Mouse (Mus musculus) ES-E14 (cell line): ENCODE measurements at regions not wholly inside any gene's neighbourhood (a gene's known extent, or its start where the extent isn't known, plus 50 kb on each side); places are given as distances from the start of the nearest gene placed in this dataset.

Experiments used
- DNase-seq: peaks from one replicate; pipeline ENCODE4 v3.0.0-alpha.2; 2013; ENCODE audit warnings: low read depth, low spot score
- H3K27ac ChIP-seq: 2 replicates; pipeline ENCODE4 v1.5.1; 2012; ENCODE audit warnings: low read depth, mild to moderate bottlenecking, low read length, moderate library complexity, mixed read lengths; ENCODE audit not compliant: poor library complexity, insufficient read depth, severe bottlenecking
- H3K36me3 ChIP-seq: 2 replicates; pipeline ENCODE4 v1.6.1; 2012; ENCODE audit warnings: mild to moderate bottlenecking, low read length, moderate library complexity, mixed read lengths; ENCODE audit not compliant: control insufficient read depth, poor library complexity, insufficient read depth, severe bottlenecking
- H3K4me1 ChIP-seq, 2 experiments: fragments of 150-350 bp in 1 of 2; sonication (generic) in 1 of 2; 2 replicates each; pipeline ENCODE4 v1.6.1; 2012; ENCODE audit warnings: low read length in 2 of 2, mild to moderate bottlenecking in 1 of 2, mixed read lengths in 1 of 2; ENCODE audit not compliant: control insufficient read depth in 2 of 2, insufficient read depth in 2 of 2, poor library complexity in 1 of 2
- H3K4me3 ChIP-seq, 2 experiments: fragments of 150-350 bp in 1 of 2; sonication (generic) in 1 of 2; 2 replicates each; pipeline ENCODE4 v1.5.1; 2012; ENCODE audit warnings: low read length in 2 of 2, low read depth in 1 of 2, mild to moderate bottlenecking in 1 of 2, mixed read lengths in 1 of 2; ENCODE audit not compliant: insufficient read depth in 1 of 2, poor library complexity in 1 of 2, severe bottlenecking in 1 of 2
- H3K9ac ChIP-seq: 2 replicates; pipeline ENCODE4 v1.6.1; 2012; ENCODE audit warnings: low read depth, mild to moderate bottlenecking, low read length, mixed read lengths; ENCODE audit not compliant: poor library complexity, insufficient read depth, severe bottlenecking
- H3K9me3 ChIP-seq: fragments of 150-350 bp; sonication (generic); 2 replicates; pipeline ENCODE4 v1.6.1; 2012; ENCODE audit warnings: low read depth, mild to moderate bottlenecking, low read length; ENCODE audit not compliant: control insufficient read depth, insufficient read depth
- CHD2 ChIP-seq: IDR thresholded peaks from 2 replicates; pipeline ENCODE4 v1.6.1; 2014; ENCODE audit warnings: mild to moderate bottlenecking, low read depth, low read length, inconsistent platforms
- HCFC1 ChIP-seq: IDR thresholded peaks from 2 replicates; pipeline ENCODE4 v1.6.1; 2012; ENCODE audit warnings: low read length, inconsistent platforms, borderline replicate concordance; ENCODE audit not compliant: insufficient read depth
- MAFK ChIP-seq: IDR thresholded peaks from 2 replicates; pipeline ENCODE4 v1.6.1; 2014; ENCODE audit warnings: mild to moderate bottlenecking, low read depth, low read length, inconsistent platforms; ENCODE audit not compliant: insufficient read depth
- ZC3H11A ChIP-seq: IDR thresholded peaks from 2 replicates; pipeline ENCODE4 v1.6.1; 2012; ENCODE audit warnings: low read depth, mild to moderate bottlenecking, inconsistent platforms, low read length, borderline replicate concordance
- ZNF384 ChIP-seq: IDR thresholded peaks from 2 replicates; pipeline ENCODE4 v1.6.1; 2012; ENCODE audit warnings: low read depth, low read length, inconsistent platforms
- in situ Hi-C, 2 experiments: fragments of 600-800 bp; cut with MboI; formaldehyde crosslinking; loops; one replicate each; pipeline ENCODE4 v1.15.1; 2025; ENCODE audit warnings: low sequenced_read_pairs in 2 of 2, inconsistent platforms in 1 of 2; ENCODE audit not compliant: unreplicated experiment in 2 of 2

DNA sequence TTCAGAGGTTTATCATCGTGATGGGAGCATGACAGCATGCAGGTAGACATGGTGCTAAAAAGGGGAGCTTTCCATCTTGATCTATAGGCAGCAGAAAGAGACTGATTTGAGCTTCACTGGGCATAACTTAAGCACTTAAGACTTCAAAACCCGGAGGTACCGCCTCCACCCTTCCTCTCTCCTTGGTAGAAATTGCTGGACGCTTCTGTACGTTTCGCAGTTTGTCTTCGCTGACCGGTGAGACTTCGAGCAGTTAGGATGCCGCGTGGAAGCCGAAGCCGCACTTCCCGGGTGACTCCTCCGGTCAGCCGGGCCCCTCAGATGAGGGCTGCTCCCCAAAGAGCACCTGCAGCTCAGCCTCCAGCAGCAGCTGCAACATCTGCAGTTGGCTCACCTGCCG, 65.2 kb upstream of the Akirin2 start:
- in situ Hi-C loops: no loop called here
- no peaks in the 10 kb centered on the region for H3K9me3 ChIP-seq
- no peak overlapping the region for H3K27ac ChIP-seq
- DNase-seq: no peak
- TF ChIP-seq ZC3H11A (no peak), CHD2 (no peak), MAFK (no peak), HCFC1 (no peak), ZNF384 (no peak)
- H3K36me3 ChIP-seq: no peaks in the 10 kb centered on the region
- H3K4me3 ChIP-seq: no peak overlapping the region
- H3K4me1 ChIP-seq: no peaks in the 10 kb centered on the region
- H3K9ac ChIP-seq: no peak overlapping the region

DNA sequence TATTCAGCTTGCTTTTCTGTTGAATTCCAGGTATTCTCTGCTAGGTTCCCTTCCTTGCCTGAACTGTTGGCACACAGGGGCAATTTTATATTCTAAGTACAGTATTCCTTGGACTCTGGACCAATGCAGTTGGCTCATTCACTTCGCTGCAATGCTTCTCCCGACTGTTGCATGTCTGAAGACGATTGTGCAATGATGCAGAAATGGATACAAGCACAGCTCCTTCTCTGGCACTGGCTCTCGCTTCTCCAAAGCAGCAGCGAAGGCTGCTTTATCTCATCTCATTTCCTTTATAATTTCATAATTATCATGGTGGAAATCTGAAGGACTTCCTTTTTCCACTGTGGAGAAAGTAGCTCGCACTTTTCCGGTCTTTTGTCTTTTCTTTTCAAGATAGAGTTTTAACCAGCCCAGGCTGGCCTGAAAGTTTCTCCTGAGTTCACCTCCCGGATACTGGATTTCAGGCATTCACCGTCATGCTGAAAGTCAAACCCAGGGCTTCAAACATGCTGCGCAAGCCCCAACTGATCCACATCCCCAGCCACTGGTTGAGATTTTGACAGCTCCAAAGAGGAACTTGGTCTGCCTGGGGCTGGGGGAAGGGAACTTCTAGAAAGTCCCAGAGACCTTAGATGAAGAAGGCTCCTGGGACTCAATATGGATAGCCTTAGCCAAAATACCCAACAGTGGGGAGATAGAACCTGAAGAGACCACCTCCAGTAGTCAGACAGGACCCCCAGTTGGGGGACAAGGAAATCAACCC, 55.6 kb upstream of the Akirin2 start:
- Histone ChIP-seq H3K4me1 (no peaks in the 10 kb centered on the region), H3K27ac (no peak overlapping the region), H3K4me3 (no peak overlapping the region), H3K36me3 (no peaks in the 10 kb centered on the region; the same call in 1 of the 2 replicates), H3K9me3 (peaks cover 7% of the 10 kb centered on the region; the same call in 1 of the 2 replicates), H3K9ac (no peak overlapping the region)
- DNase-seq: no peak
- TF ChIP-seq MAFK: no peak
- no peak for TF ChIP-seq CHD2
- TF ChIP-seq ZNF384: no peak
- TF ChIP-seq ZC3H11A: no peak
- TF ChIP-seq HCFC1: no peak
- in situ Hi-C loops: no loop called here

DNA sequence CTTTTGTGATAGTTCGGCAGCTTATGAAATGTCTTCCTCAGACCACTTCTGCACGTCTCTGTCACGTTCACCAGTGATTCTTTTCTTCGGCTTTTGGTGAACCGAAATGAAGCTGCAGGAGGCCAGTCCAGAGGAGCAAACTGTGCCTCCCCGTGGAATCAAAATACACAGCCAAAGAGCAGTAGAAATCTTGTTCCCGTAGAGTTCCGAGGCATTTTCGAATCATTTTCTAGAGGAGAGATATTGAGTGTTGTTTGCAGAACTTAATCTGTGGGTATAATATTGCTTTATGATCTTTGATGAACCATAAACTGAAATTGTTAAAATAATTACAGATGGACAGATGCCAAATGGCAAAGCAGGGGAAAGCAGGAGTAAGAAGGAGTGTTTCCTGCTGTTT, 52.4 kb upstream of the Akirin2 start:
- Histone ChIP-seq H3K4me1 (no peaks in the 10 kb centered on the region), H3K27ac (no peak overlapping the region), H3K4me3 (no peak overlapping the region), H3K36me3 (no peaks in the 10 kb centered on the region; the same call in 1 of the 2 replicates), H3K9ac (no peak overlapping the region), H3K9me3 (peaks cover 8% of the 10 kb centered on the region; the same call in 1 of the 2 replicates)
- TF ChIP-seq HCFC1: no peak
- TF ChIP-seq CHD2: no peak
- no peak for TF ChIP-seq ZNF384
- no peak for TF ChIP-seq ZC3H11A
- TF ChIP-seq MAFK: no peak
- no peak for DNase-seq
- in situ Hi-C loops: no loop called here

DNA sequence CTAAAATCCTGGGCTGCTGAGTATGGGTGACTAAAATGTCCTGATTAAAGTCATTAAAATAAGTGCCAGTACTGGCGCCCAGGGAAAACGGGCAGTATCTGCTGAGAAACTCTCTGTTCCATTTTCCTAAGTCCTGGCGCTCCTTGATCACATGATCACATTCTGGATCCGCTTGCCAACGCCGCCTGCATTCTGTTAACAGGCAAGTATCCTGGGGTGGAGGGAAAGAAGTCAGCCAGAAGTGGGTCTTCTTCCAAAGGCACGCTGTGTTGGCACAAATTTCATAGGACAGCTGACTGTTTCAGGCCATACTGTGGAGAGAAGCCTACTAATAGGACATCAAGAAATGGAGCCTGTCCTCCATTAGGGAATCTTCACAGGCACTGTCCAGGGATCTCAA, 52.0 kb upstream of the Akirin2 start:
- Histone ChIP-seq H3K9me3 (peaks cover 8% of the 10 kb centered on the region; the same call in 1 of the 2 replicates), H3K36me3 (no peaks in the 10 kb centered on the region; the same call in 1 of the 2 replicates), H3K4me1 (no peaks in the 10 kb centered on the region), H3K27ac (no peak overlapping the region), H3K9ac (no peak overlapping the region), H3K4me3 (no peak overlapping the region)
- TF ChIP-seq ZNF384: no peak
- no peak for TF ChIP-seq CHD2
- no peak for TF ChIP-seq ZC3H11A
- no peak for TF ChIP-seq MAFK
- TF ChIP-seq HCFC1: no peak
- in situ Hi-C loops: no loop called here
- DNase-seq: no peak
